ENCODE assay signal across 17 mouse cellular contexts in genomic region chr12:32085189-32085588, GRCm38 (mm10).
"Had no signal": no experiment of that assay in that cellular context is flagged by ENCODE, and none has a peak within 500 bp of the region (broad histone marks: within the 10 kb centered on the region; RNA-seq: fewer than 3 reads in every experiment).

No protein-coding gene starts in this region.

- H3K9me3 ChIP-seq: intestine, embryonic 15.5 days; limb, embryonic 15.5 days; midbrain, embryonic 12.5 days; midbrain, embryonic 15.5 days; neural tube, embryonic 13.5 days had no signal

- H3K36me3 ChIP-seq: intestine, embryonic 15.5 days; limb, embryonic 12.5 days; limb, embryonic 15.5 days; midbrain, embryonic 12.5 days; midbrain, embryonic 15.5 days; neural tube, embryonic 13.5 days had no signal

- H3K4me2 ChIP-seq: intestine, embryonic 15.5 days; limb, embryonic 12.5 days; limb, embryonic 15.5 days; midbrain, embryonic 12.5 days; midbrain, embryonic 15.5 days; neural tube, embryonic 13.5 days had no signal

- ATAC-seq: intestine, embryonic 15.5 days; midbrain, embryonic 15.5 days had no signal

- DNase-seq: kidney, adult 11 months; kidney, adult 8-10 months; kidney, postnatal 25 days; left cerebral cortex, postnatal 4 days; lung, adult 2 months; lung, postnatal 14 days; lung, postnatal 4 days; thymus, adult 18-20 months; thymus, postnatal 36 days had no signal

- H3K27ac ChIP-seq: intestine, embryonic 15.5 days; kidney, postnatal 0 days; limb, embryonic 12.5 days; limb, embryonic 15.5 days; midbrain, embryonic 12.5 days; midbrain, embryonic 15.5 days; neural tube, embryonic 13.5 days had no signal

- H3K9ac ChIP-seq: intestine, embryonic 15.5 days; limb, embryonic 12.5 days; limb, embryonic 15.5 days; midbrain, embryonic 12.5 days; midbrain, embryonic 15.5 days; neural tube, embryonic 13.5 days had no signal

- H3K27me3 ChIP-seq: intestine, embryonic 15.5 days; limb, embryonic 12.5 days; limb, embryonic 15.5 days; midbrain, embryonic 12.5 days; midbrain, embryonic 15.5 days; neural tube, embryonic 13.5 days had no signal

- H3K4me3 ChIP-seq: intestine, embryonic 15.5 days; limb, embryonic 12.5 days; limb, embryonic 15.5 days; midbrain, embryonic 12.5 days; midbrain, embryonic 15.5 days; myocyte; neural tube, embryonic 13.5 days had no signal

- H3K4me1 ChIP-seq: intestine, embryonic 15.5 days; limb, embryonic 12.5 days; limb, embryonic 15.5 days; midbrain, embryonic 12.5 days; midbrain, embryonic 15.5 days; neural tube, embryonic 13.5 days had no signal
